Mouse (Mus musculus): ENCODE measurements at regions not wholly inside any gene's neighbourhood (a gene's known extent, or its start where the extent isn't known, plus 50 kb on each side); places are given as distances from the start of the nearest gene placed in this dataset.

DNA sequence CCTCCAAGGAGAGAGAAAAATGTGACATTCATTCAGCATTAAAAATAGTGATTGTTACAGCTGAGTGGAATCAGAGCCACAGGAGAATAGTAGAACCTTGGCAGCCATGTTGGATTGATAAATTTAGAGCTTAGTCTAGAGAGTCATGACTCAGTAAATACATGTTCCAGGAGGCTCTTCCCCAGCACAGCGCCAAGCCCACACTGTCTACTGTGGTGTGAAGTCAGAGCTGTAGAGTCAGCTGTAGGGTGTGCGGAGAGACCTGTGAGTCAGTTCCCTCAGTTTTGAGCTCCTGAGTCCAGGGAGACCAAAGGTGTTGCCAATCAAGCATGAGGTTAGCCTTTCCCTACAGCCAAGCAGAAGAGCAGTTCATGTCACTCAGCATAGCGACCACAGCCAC, 488.8 kb upstream of the Id2 start:
- Histone ChIP-seq H3K4me1 (ENCODE audit: control insufficient read depth, insufficient read depth, low read length) (no peaks in the 10 kb centered on the region), H3K27me3 (ENCODE audit: control insufficient read depth, insufficient read depth, low read length) (no peaks in the 10 kb centered on the region), H3K27ac (ENCODE audit: insufficient read depth, low read length) (no peak overlapping the region), H3K4me3 (replicated peaks; ENCODE audit: insufficient read depth, low read depth, low read length) (no peak overlapping the region)
- no peak for TF ChIP-seq CTCF (IDR thresholded peaks at IDR 0.05; ENCODE audit: borderline replicate concordance, insufficient read depth, low read depth, low read length)
- TF ChIP-seq POLR2A (IDR thresholded peaks at IDR 0.05; ENCODE audit: borderline replicate concordance, insufficient read depth, low read length): no peak
- no peak for DNase-seq
- WGBS: 96% methylated on average over 3 of the region's 3 CpGs

DNA sequence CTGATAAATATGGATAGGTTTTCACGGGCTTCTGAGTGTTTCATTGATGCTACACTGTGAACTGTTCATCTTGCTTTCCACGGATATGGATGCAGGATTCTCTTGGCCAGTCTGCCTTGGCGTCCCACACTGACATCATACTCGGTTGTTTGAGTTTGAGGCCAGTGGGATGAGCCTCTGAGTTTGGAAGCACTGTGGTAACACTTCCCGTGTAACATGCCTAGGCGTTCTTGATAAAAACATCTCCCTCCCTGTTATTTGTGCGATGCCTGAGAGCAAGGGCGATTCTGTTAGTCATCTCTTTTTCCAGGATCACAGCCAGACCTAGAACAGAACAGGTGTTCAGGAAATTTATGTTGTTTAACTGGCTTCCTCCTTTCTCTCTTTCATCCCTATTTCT, 482.5 kb upstream of the Id2 start:
- Histone ChIP-seq H3K27me3 (ENCODE audit: control insufficient read depth, insufficient read depth, low read length) (no peaks in the 10 kb centered on the region), H3K4me3 (replicated peaks; ENCODE audit: insufficient read depth, low read depth, low read length) (no peak overlapping the region), H3K4me1 (ENCODE audit: control insufficient read depth, insufficient read depth, low read length) (peaks cover 9% of the 10 kb centered on the region; the same call in 1 of the 2 replicates), H3K27ac (ENCODE audit: insufficient read depth, low read length) (no peak overlapping the region)
- TF ChIP-seq POLR2A (IDR thresholded peaks at IDR 0.05; ENCODE audit: borderline replicate concordance, insufficient read depth, low read length): no peak
- 12% methylated on average over 8 of the region's 8 CpGs for WGBS
- peak; percentile 26 to 68 for DNase-seq

- Histone ChIP-seq H3K4me3 (replicated peaks; ENCODE audit: insufficient read depth, low read depth, low read length) (no peak overlapping the region), H3K27me3 (ENCODE audit: control insufficient read depth, insufficient read depth, low read length) (no peaks in the 10 kb centered on the region), H3K27ac (ENCODE audit: insufficient read depth, low read length) (no peak overlapping the region), H3K4me1 (ENCODE audit: control insufficient read depth, insufficient read depth, low read length) (no peaks in the 10 kb centered on the region)
- DNase-seq: no peak
- WGBS: 96% methylated on average over 2 of the region's 2 CpGs
- TF ChIP-seq CTCF (IDR thresholded peaks at IDR 0.05; ENCODE audit: borderline replicate concordance, insufficient read depth, low read depth, low read length): no peak
- TF ChIP-seq POLR2A (IDR thresholded peaks at IDR 0.05; ENCODE audit: borderline replicate concordance, insufficient read depth, low read length): no peak
These were observed 468.2 kb upstream of the Id2 start for GRCm38 (mm10) chr12:25565131-25565530.

- Histone ChIP-seq H3K27me3 (ENCODE audit: control insufficient read depth, insufficient read depth, low read length) (no peaks in the 10 kb centered on the region), H3K27ac (ENCODE audit: insufficient read depth, low read length) (no peak overlapping the region), H3K4me3 (replicated peaks; ENCODE audit: insufficient read depth, low read depth, low read length) (no peak overlapping the region), H3K4me1 (ENCODE audit: control insufficient read depth, insufficient read depth, low read length) (no peaks in the 10 kb centered on the region)
- no peak for TF ChIP-seq POLR2A (IDR thresholded peaks at IDR 0.05; ENCODE audit: borderline replicate concordance, insufficient read depth, low read length)
- no peak for TF ChIP-seq CTCF (IDR thresholded peaks at IDR 0.05; ENCODE audit: borderline replicate concordance, insufficient read depth, low read depth, low read length)
- no peak for DNase-seq
These were observed 462.7 kb upstream of the Id2 start for GRCm38 (mm10) chr12:25559601-25560000.

DNA sequence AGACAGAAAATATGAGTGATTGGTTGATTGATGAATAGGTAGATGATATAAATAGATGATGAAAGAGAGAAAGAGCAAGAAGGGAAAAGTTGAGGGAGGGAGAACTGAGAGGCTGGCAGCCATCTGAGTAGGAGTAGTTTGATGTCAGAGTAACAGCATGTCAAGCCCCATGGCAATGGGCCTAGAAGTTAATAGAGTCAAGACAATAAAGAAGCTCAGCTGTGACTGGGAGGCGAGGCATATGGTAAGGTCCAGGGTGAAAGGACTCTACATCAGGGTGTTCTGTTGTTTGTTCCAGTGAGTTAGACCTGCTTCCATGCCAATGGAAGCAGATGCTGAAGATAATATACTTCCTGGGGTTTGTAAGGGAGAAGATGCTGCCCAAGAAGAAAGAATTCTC, 456.7 kb upstream of the Id2 start:
- Histone ChIP-seq H3K4me1 (ENCODE audit: control insufficient read depth, insufficient read depth, low read length) (no peaks in the 10 kb centered on the region), H3K27ac (ENCODE audit: insufficient read depth, low read length) (no peak overlapping the region), H3K4me3 (replicated peaks; ENCODE audit: insufficient read depth, low read depth, low read length) (no peak overlapping the region), H3K27me3 (ENCODE audit: control insufficient read depth, insufficient read depth, low read length) (no peaks in the 10 kb centered on the region)
- no peak for TF ChIP-seq POLR2A (IDR thresholded peaks at IDR 0.05; ENCODE audit: borderline replicate concordance, insufficient read depth, low read length)
- no peak for TF ChIP-seq CTCF (IDR thresholded peaks at IDR 0.05; ENCODE audit: borderline replicate concordance, insufficient read depth, low read depth, low read length)
- WGBS: 69% methylated on average over 1 of the region's 1 CpGs
- no peak for DNase-seq

DNA sequence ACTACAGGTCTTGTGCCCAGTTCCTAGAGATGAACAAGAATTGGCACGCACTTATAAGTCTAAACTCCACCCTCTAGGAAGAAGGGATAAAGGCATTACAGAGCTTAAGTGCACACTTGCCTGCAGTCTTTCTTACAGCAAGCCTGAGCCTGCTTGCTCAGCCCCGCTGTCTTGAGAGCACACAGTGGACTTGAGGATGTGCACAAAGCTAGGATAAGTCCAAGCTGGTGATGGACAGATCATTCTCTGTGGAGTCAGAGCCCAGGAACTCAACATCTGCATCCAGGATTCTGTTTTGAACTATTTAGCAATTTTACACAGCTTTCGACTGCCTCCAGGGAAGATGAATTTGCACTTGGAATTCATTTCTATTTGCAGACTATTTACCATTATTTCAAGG, 452.8 kb upstream of the Id2 start:
- H3K27ac ChIP-seq (ENCODE audit: insufficient read depth, low read length): no peak overlapping the region
- 76% methylated on average over 3 of the region's 3 CpGs for WGBS
- no peaks in the 10 kb centered on the region for H3K4me1 ChIP-seq (ENCODE audit: control insufficient read depth, insufficient read depth, low read length)
- TF ChIP-seq CTCF (IDR thresholded peaks at IDR 0.05; ENCODE audit: borderline replicate concordance, insufficient read depth, low read depth, low read length) (no peak), POLR2A (IDR thresholded peaks at IDR 0.05; ENCODE audit: borderline replicate concordance, insufficient read depth, low read length) (no peak)
- H3K27me3 ChIP-seq (ENCODE audit: control insufficient read depth, insufficient read depth, low read length): no peaks in the 10 kb centered on the region
- no peak overlapping the region for H3K4me3 ChIP-seq (replicated peaks; ENCODE audit: insufficient read depth, low read depth, low read length)
- no peak for DNase-seq

DNA sequence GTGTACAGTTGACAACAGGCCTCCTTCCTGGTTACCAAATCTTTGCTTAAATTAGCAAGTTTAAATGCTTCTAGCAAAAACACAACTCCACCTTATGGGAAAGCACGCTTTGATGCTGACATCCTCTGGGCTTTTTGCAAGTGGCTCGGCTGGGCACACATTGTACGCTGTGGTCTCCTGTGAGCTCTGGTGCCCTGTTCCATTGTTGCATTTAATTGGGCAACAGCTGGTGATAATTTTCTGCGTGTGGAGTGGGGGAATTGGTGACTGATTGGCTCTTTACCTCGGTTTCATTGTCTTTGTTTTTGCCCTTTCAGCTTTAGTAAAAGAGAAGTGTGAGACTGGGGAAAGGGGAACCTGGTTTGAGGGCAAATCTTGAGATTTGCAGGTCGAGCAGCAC, 447.3 kb upstream of the Id2 start:
- H3K4me1 ChIP-seq (ENCODE audit: control insufficient read depth, insufficient read depth, low read length): no peaks in the 10 kb centered on the region
- DNase-seq: no peak
- no peak overlapping the region for H3K27ac ChIP-seq (ENCODE audit: insufficient read depth, low read length)
- no peaks in the 10 kb centered on the region for H3K27me3 ChIP-seq (ENCODE audit: control insufficient read depth, insufficient read depth, low read length)
- no peak for TF ChIP-seq POLR2A (IDR thresholded peaks at IDR 0.05; ENCODE audit: borderline replicate concordance, insufficient read depth, low read length)
- no peak for TF ChIP-seq CTCF (IDR thresholded peaks at IDR 0.05; ENCODE audit: borderline replicate concordance, insufficient read depth, low read depth, low read length)
- 52% methylated on average over 6 of the region's 6 CpGs for WGBS
- no peak overlapping the region for H3K4me3 ChIP-seq (replicated peaks; ENCODE audit: insufficient read depth, low read depth, low read length)

- H3K4me3 ChIP-seq (replicated peaks; ENCODE audit: insufficient read depth, low read depth, low read length): no peak overlapping the region
- H3K27ac ChIP-seq (ENCODE audit: insufficient read depth, low read length): no peak overlapping the region
- no peak for DNase-seq
- TF ChIP-seq CTCF (IDR thresholded peaks at IDR 0.05; ENCODE audit: borderline replicate concordance, insufficient read depth, low read depth, low read length) (no peak), POLR2A (IDR thresholded peaks at IDR 0.05; ENCODE audit: borderline replicate concordance, insufficient read depth, low read length) (no peak)
- 90% methylated on average over 5 of the region's 5 CpGs for WGBS
- H3K4me1 ChIP-seq (ENCODE audit: control insufficient read depth, insufficient read depth, low read length): no peaks in the 10 kb centered on the region
- no peaks in the 10 kb centered on the region for H3K27me3 ChIP-seq (ENCODE audit: control insufficient read depth, insufficient read depth, low read length)
These were observed 437.6 kb upstream of the Id2 start for GRCm38 (mm10) chr12:25534620-25534950.
